Mouse (Mus musculus) c-Kit-positive CD71-positive TER-119-negative erythroid progenitor cells, embryonic 14.5 days (primary cell): ENCODE measurements around the gene Mfsd6.
A peak's percentile ranks its signal among the peaks of the same experiment; 100 is the strongest.

Experiments used
- DNase-seq: peaks from one replicate; pipeline ENCODE4 v3.0.0-alpha.2; 2013; ENCODE audit warnings: low read depth

Gene Mfsd6

DNA sequence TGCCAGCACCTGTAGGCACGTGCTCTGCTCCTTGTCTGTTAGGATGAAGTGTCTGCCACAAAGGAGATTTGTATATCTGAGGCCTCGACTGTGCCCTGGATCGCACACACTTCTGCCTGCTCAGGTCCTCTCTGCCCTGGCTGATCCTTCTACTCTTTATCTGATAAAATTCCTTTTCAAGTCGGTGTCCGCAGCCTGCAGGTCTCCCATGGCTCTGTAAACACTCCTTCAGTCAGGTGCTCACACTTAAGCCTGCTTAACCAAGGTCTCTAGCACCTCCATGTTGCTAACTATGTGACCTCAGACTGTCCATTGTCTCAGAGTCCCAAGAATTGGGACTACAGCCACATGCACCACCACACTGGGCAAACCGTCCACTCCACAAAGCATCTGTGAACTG lies 87.0 kb downstream of the Mfsd6 start:
- DNase-seq, result no peak

DNA sequence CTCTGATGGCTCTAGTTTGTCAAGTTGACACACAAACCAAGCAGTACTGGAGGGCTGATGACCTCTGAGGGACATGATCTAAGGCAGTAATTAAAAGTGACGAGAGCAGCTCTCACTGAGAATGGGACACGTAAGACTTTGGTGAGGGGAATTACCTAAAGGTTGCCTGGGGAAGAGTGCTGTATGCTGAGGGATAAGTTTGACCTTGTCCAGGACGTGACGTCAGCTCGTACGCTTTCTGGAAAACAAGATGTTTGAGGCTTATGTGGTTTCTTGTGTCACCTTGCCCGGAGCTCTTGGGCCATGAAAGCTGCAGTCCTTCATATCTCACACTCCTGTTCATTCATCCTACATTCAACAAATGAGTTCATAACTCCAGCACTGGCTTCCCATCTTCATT lies 88.2 kb downstream of the Mfsd6 start:
- no peak for DNase-seq

DNA sequence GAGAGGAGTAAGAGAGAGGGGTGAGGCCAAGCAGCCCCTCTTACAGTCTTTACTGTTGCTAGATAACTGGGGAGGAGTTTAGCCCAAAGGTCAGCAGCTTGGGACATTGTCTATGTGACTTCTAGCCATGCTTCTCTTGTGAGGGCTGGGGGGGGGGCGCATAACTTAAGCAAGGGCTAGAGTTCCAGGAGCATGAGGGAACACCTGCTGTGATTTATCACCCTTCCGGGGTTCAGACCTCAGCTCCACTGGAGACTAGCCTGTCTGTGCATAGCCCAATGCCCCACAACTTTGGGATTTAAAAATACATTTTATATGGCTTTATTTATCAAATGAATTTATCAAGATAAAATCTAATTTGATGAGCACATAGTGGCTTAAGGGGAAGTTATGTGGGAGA lies 89.2 kb downstream of the Mfsd6 start:
- DNase-seq, result no peak

DNA sequence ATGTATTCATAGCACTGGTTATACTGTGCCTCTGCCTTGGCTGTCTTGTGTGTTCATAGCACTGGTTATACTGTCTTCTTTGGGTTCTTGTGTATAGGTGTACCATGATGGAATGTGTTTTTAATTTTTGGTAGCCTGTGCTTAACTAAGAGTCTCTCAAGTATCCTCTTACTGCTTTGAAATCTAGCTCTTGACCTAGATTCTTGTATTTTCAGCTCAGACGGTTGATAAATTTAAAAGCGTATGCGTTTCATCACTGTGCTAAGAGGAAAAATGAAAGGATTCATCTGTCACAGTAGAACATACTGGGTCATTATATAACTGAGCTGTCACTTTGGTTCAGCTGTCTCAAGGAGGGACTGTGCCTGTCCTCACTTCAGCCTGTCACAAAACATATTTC lies 91.3 kb downstream of the Mfsd6 start:
- no peak for DNase-seq

DNA sequence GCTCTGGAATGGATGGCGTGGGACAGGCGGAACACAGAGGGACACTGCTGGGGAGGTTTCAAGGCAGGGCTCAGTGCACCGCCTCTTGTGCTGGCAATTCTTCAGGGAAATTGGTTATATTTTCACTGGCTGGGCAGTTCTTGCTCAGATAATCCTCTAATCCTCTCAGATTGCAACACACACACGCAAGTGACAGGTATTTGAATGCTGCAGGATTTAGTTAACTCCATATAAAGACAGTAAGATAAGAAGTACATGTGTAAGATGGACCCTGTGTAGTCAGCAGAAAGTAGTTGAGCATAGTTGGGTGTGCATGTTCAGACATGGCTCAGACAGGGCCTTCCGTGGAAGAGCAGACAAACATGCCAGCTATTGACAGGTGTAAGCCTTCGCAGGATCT lies 93.0 kb downstream of the Mfsd6 start:
- no peak for DNase-seq

DNA sequence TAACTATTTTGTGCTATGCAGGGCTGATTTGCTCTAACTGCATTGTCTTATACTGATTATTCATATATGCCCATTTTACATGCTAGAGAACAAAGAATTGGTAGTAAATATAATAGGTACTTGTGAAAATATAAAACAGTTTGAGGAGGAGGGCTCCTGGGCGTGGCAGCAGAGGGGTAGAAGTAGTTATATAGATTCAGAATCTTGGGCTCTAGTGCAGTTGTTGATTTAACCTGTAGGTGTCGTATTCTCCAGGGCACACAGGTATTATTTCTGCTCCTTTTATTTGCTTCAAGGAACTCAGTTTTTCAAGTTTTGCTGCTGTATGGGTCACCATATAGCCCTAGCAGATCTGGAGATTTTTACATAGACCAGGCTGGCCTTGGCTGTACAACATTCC lies 95.7 kb downstream of the Mfsd6 start:
- no peak for DNase-seq

DNA sequence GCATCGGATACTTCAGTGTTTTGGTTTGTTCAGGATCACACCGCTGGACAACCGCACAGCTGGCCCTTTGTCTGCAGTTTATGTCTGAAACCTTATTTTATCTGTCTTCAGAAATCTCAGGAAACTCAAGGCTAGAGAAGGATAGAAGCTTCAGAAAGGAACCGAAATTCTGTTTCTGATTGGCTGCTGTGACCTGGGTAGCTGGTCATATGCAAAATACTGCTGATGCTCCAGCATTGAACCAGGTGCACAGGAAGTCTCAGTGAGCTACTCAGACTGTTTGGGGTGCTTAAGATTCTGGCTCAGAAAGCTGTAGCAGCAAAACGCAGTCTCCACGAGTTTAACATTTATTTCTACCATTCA lies 96.3 kb downstream of the Mfsd6 start:
- peak; percentile 43 for DNase-seq

DNA sequence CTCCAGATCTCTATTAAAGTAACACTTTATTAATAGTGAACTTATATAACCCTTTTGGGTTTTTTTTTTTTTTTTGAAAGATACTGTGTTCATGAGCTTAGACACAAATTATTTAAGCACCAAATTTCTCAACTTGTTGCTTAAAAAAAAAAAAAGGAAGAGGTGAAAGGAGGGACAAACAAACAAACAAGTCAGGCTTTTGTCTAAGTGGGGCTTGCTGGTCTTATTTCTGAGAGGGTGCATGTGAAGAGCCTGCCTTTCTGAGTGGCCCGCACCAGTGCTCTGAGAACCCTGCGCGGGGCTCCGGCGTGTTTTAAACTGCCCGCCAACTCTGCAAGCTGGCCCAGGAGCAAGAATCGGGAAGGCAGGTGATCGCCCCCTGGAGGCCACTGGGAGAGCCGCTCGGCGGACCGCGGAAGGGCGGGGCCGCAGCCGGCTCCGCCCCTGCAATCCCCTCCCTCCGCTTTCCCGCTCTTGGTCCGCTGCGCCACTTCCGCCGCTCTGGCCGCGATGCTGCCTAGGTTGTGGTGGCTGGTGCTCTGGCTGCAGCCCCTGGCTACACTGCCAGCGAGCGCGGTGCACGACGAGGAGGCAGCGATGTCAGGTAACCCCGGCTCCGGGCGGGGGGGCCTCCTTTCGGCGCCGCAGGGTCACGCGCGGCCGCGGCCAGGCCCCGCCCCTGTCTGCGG lies 96.9 kb downstream of the Mfsd6 start, which contains the start of gene Nemp2:
TSS of gene Nemp2 (plus strand) at position 456 of the 689 bp plus-strand sequence.
- peak; percentile 65 for DNase-seq

DNA sequence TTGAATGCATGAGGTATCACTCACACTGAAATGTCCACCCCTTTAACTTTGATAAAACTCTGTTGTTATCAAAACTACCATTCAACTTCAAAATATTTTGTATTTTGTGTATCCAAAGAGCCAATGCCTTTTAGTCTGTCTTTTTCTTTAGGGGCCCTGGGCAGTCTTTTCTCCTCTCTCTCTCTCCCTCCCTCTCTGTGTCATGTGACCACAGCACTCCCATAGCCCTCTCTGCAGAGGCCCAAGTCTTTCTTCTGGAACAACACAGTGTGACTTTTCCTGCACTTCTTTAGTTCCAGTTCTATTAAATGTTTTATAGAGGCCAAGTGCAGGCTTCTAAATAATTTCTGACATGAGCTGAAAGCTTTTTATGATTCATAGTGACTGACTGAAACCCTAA lies 106.8 kb downstream of the Mfsd6 start:
- no peak for DNase-seq

DNA sequence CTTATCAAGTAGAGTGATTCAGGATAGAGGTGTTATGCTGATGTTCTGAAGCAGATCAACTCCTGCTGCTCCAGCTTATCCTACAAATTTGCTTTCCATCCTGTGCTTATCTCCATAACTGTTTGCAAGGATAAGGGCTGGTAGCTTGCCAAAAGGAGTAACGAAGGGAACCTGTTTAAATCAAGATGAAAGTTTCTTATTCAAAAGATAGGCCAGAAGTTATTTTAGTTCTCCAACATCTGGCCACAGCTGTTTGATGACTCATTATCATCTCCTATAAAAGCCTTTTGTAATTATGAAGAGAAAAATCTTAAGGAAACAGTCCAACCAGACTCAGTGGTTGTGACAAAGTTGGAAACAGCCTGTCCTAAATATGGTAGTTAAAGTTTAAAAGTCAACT lies 109.0 kb downstream of the Mfsd6 start:
- DNase-seq, result no peak

DNA sequence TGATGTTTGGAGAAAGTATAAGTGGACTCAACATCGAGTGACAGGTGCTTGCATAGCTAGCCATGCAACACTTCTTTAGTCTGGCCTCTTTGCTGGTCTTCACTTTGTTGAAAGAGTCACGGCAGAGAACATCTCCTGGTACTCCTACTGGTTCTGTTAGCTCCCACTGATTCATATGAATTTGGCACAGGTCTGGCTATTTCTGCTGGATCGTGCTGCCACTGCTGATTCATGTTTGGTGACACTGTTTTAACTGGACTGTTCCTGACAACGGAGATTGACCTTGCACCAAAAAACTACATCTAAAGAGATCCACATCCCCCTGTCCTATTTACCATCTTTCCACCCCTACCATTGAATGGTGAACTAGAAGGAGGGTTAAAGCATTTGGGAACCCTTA lies 118.8 kb downstream of the Mfsd6 start:
- DNase-seq, result no peak

DNA sequence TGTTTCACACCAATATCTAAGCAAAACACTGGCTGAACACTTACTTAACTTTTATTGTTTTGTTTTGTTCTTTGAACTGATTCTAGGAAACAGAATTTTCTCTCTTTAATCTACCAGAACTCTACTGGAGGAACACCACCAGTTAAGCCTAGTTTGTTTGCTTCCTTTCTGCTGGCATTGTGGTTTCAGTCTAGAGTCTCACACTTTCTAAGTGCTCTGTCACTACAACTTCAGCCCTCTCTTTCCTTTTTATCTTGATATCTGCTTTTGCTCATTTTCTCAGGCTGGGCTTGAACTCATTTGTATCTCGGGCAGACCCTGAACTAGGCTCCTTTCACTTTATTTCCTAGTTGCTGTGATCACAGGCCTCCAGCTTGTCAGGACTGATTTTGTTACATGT lies 119.6 kb downstream of the Mfsd6 start:
- no peak for DNase-seq
